Mouse (Mus musculus) heart, postnatal 36 days (tissue): ENCODE results near the gene Kmt2d. TPM values are rescaled to one million over a fixed set of nuclear protein-coding genes. Genes with fewer than 3 reads are reported as not detected.
A peak's percentile ranks its signal among the peaks of the same experiment; 100 is the strongest.

Source experiments
- DNase-seq, 2 experiments: peaks; one replicate each; pipeline ENCODE4 v3.0.0; 2021 to 2022
- intact Hi-C: fragments of 180-260 bp; cut with DNase I; formaldehyde crosslinking; loops from one replicate; pipeline ENCODE4 v1.15.1; 2025
- total RNA-seq, 2 experiments: library from RNA; stranded (reverse); gene quantifications; 2 replicates each; pipeline ENCODE4 v1.2.3; 2021

The Kmt2d gene
- total RNA-seq, 2 experiments from 2014 or later = 56.9 to 60.3 TPM

DNA sequence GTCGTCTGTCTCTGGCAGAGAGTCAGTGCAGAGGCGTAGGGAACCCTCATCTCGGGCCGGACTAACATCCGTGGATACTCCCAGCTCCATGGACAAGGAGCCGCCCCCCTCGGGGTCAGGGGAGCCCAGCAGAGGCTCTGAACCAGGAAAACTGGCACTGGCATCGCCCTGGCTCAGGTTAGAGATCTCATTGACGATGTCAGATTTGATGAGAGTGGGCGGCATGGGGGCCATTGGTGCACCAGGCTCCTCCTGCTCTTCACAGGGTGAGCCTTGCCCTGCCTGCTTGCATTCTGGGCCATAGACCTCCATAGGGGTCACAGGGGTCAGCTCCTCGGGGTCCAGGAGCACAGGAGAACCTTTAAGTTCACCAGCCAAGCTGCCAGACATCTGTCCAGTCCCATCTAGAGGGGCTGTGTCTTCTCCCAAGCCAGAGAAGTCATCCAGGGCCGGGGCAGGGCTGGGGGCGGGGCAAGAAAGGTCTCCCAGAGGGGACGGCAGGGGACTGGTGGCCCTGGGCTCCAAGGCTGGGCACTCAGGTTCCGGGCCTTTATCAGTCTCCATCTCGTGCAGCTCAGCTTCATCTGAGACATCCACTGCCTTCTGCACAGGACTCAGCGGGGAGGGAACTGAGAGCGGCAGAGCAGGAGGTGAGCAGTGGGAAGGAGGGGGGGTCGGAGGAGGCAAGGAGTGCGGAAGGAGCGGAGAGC, 9.1 kb downstream of the Kmt2d start:
- intact Hi-C loops = no loop called here
- DNase-seq = no peak

DNA sequence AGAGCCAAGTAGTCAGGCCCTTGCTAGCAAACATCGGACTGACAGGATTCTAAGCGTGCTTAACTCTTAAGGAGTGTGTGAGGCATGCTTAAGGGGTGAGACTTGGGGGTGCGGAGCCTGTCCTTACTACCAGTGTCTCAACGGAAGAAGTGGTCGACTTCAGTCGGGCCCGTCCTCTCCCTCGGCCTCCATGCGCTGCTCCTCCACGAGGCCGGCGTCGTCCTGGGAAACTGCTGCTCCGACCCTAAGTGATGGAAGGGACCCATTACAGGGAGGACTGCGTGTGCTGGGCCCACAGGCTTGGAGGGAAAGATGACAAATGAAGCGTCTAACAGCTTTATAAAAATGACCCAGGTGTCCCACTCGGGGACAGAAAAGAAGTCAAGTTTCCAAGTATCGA, 10.1 kb downstream of the Kmt2d start:
- DNase-seq = no peak
- intact Hi-C loops = no loop called here

DNA sequence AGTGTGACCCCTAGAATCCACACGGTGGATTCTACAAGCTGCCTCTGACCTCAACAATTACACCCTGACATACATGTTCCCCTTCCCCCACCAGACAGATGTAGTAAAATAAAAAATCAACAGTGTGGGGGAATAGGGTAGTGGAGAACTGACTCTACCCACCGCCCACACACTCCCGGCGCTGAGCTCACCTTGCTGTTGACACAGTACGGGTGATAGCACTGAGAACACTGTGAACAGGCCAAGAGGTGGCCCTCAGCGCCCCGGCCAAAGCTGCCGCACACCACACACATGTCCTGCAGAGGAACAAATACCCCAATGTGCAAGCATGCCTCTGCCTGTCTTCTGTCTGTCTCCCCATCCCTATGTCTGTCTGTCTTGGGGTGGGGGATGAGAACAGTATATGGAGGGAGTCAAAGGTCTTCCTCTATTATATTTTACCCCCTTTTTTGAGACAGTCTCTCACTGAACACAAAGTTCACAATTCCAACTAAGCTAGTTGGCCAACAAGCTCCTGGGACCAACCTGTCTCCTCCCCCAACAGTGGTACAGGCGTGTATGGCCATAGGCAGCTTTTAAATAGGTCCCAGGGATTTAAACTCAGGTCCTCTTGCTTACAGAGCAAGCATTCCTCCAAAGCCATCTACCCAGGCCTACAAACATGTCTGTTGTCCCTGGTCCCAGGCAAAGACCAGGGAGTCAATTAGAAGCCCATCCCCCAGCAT, 11.5 kb downstream of the Kmt2d start:
- DNase-seq = no peak
- intact Hi-C loops = no loop called here

DNA sequence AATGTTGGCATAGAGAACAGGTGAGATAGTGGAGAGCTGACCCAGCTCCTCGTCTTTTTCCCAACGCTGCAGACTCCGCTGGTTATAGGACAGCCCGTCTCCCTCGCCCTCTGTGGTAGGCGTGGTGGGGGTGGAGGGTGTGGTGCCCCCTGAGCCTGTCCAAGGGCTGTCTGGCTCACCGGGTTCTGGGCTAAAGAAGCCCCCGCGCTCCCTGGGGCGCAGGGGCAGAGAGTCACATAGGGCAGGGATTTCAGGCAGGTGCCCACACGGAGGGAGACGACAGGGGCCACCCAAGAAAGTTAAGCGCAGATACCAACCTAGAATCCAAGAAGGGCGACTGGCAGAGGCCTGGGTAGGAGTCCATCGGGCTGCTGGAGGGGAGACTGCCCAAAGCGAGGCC, 16.8 kb downstream of the Kmt2d start:
- intact Hi-C loops = no loop called here
- no peak for DNase-seq

DNA sequence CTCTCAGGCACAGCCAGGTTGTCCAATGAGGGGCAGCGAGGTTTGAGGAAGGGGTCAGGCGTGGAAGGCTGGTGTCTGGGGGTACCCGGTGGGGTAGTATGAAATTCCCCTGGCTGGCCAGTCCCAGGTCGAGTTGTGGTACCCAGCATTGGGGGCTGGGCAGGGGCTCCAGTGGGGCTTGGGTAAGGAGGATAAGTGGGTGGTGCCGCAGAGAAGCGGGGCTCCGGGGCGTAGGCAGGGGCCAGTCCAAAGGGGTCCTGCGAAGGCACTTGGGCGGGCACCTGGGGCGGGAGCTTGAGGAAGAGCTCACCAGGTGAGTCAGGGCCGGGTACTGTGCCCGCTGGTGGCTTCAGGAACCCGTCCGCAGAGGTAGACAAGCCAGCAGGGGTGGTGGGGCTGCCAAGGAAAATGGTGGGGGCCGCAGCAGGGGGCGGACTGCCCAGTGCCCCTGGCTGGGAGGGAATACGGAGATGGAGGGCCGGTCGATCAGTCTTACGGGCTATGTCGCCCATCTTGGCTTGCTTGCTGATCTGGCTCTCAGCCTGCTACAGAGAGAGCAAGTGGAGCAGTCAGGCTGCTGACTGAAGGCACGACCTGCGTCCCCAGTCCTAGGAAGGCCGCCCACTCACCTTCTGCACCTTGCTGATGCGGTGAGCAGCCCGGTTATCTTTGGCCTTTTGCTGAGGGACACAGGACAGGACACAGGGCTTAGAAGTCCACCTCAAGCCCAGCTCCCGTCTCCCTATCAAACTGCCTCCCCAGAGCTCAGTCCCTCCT, 17.7 kb downstream of the Kmt2d start:
- no peak for DNase-seq
- intact Hi-C loops = no loop called here

DNA sequence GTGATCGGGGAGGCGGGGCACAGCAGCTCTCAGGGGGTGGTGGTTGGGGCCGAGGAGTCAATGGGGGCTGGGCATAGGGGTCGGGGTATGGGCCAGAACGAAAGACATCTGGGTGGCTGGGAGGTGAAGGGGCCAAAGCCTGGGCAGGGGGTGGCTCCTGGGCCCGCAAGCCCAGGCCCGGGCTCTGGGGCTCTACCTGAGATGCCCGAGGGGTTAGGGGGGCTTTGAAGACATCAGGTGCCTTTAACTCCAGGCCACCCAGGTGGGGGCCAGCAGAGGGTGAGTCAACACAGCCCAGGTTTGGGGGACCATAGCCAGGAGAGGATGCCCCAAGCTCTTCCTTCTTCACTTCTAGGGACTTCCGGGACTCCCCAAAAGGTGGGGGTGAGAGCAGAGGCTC, 18.3 kb downstream of the Kmt2d start:
- no peak for DNase-seq
- intact Hi-C loops = no loop called here

DNA sequence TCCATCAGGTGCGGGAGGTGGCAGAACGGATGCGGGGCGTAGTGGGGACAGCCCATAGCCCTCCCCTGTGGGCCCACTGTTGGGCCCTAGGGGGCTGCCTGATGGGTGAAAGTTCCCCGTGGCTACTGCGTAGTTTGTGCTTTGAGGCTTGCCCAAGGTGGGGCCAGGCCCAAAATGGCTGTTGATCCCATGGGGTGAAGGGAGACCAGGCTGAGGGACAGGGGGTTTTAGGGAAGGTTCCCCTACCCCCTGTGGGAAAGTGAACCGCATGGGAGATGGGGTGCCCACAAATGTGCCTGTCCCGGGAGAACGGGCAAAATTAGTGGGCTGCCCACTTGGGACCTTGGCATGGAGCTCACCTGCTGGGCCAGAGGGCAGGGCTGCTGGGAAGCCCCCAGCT, 18.9 kb downstream of the Kmt2d start:
- DNase-seq = no peak
- intact Hi-C loops = no loop called here

DNA sequence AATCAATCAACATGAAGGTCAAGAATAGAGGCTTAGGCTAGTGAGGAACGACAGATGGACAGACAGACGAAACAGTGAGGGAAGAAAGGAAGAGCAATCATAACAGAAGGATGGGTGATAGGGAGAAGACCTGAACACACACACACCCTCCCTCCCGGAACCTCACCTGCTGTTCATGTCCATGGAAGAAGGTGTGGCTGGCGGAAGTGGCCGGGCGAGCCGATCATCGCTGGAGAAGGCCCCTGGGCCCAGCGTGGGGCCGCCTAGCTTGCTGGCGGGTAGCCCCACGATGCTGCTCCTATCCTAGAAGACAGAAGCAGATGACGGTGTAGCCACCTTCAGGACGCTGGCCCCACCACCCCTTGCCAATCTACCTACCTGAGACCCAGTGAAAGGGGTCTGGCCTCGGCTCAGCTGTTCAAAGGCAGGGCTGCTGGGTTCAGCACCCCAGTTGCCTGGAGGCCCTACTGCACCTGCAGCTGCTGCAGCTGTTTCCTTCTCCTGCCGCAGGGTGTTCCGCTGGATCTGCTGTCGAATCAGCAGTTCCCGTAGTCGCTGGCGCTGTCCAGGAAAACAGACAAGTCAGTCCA, 19.7 kb downstream of the Kmt2d start:
- intact Hi-C loops = no loop called here
- DNase-seq = no peak

DNA sequence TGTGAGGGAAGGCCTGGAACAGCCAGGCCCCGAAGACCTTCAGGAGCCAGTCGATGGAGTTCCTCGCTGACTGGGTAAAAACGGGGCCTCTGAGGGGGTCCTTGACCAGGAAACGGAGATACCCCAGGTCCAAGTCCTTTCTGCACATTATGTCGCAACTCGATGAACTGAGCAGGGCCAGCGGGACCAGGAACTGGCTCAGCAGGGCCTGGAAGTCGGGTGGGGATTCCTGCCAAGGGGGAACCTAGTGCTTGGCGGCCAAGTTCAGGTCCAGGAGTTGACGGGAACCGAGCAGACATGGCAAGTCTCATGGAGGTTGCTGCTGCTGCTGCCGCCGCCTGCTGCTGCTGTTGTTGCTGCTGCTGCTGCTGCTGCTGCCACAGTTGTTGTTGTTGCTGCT, 20.3 kb downstream of the Kmt2d start:
- intact Hi-C loops = no loop called here
- peak in 1 of 2 experiments; percentile 29 for DNase-seq

DNA sequence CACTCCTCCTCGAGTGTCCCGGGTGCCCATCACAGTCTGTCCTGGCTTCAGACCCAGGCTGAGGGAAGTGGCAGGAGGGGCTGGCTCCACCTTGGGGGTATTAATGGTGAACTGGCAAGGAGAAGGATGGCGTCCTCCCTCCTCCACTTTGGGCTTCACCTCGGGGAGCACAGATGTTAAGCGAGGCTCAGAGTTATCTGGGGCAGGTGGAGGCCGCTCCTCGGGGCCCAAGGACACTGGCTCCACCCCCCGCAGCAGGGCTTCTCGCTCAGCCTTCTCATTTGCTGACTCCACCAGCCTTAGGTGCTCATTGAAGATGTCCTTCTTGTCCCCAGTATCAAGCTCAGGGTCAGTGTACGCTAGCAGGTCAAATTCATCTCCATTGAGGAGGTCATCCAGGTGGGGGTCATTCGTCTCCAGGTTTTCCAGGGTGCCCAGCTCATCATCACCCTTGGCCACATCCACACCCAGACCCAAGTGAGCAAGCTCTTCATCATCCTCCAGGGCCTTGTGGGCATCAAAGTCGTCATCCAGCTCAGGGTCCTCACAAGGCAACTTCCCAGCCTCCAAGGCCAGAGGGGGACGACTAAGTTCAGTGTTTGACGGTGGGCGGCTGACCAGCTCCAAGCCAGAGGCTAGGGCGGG, 20.9 kb downstream of the Kmt2d start:
- DNase-seq = no peak
- intact Hi-C loops = no loop called here

DNA sequence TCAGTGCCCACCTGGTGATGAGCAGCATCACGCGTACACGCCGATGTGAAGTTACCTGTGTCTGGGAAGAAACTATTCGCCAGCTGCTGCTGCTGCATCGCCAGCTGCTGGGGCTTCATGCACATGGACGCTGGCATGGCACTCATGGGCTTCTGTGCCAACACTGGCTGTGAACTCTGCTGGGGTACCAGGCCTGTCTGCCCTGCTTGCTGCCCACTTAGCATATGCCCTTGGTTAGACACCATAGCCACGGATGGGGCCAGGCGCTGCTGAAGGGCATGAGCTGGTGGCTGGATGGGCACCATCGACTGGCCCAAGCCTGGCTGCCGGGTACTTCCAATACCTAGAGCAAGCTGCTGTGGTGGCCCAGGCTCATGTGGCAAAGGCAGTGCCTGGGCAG, 21.8 kb downstream of the Kmt2d start:
- intact Hi-C loops = no loop called here
- no peak for DNase-seq

DNA sequence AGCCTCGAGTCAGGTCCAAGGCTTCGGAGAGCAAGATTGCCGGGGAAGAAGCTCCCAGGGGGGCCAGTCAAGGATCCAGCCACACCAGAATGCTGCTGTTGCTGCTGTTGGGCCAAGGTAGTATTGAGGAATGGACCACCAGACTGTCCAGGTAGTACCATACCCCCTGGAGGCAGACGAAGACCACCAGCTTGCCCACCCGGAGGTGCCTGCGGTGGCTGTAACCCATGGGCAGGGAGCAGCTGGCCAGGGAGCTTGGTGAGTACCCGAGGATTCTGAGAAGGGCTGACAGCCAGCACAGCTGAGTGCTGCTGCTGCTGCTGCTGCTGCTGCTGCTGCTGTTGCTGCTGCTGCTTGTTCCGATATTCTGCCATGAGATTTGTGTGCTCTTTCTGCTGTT, 24.9 kb downstream of the Kmt2d start:
- no peak for DNase-seq

DNA sequence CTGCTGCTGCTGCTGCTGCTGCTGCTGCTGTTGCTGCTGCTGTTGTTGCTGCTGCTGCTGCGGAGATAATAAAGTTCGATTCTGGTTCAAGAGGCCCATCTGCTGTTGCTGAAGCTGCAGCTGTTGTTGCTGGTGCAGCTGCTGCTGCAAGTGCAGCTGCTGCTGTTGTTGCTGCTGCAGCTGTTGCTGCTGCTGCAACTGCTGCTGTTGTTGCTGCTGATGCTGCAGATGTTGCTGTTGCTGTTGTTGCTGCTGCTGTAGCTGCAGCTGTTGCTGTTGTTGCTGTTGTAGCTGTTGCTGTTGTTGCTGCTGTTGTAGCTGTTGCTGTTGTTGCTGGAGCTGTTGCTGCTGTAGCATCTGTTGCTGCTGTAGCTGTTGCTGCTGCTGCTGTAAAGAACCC, 25.9 kb downstream of the Kmt2d start:
- DNase-seq = no peak
- intact Hi-C loops = no loop called here

More for the DNA sequence above, 24.9 kb downstream of the Kmt2d start:
- intact Hi-C loops = no loop called here

DNA sequence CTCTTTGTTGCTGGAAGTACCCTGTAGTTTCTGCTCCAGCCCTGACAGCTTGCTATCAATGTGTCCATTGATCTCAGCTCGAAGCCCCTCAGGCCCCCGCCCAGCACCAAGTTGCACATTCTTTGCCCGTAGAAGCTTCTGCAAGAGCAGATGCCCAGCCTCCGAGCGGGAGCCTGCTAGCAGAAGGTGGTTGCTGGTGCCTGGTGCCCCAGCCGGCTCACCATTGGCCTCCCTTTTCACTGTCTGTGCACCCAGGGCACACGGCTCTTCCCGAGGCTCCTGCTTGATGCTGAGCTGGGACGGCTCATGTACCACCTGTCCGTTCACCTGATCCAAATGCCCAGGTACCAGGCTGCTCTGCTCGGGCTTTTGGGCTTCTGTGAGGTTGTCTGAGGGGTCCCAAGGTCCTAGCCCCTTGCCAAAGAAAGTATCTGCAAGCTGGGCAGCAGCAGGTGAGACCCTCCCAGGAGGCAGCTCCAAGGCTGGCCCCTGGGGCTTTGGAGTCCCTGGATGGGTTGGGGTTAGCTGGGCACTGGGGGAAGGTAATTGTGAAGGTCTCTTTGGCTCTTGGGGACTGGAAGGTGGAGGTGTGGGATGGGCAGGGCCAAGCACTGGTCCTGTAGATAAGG, 27.3 kb downstream of the Kmt2d start:
- intact Hi-C loops = no loop called here
- DNase-seq = no peak

DNA sequence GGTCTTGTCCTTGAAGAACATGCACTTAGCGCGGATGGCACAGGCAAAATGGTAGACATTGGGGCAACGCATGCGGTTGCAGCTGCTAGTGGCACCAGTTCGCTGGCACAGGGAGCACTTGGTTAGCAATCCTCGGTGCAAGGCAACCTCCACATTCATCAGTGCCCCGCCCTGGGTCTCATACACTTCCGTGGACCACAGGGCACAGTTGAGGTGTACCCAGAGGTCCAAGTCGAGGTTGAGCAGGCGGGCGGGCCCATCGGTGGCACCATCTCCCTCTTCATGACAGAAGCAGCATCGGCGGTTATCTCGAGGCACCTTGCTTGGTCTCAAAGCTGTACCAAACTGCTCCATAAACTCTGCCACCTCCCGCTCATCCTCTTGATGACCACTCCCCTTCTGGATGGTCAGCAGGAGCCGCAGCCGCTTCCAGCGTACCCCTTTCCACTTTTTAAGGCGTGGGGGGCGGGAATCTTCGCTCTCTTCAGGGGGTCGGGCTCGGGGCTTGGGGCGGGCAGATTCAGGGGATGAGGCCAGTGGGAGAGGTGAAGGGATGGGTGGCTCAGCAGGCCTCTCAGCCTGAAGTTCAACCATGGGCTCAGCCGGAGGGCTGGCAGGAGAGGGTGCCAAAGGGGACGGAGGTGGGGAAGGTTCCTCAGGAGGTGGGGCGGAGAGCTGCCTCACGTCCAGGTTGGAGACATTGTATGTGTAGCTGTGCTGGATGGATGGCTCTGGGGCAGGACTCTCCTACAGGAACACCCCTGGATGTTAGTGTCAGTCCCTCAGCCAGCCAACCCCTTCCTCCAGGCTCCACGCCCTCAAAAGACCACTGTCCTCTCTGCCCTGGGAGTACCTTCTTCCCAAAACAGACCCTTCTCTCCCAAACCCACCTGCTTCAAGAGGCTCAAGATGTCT, 31.1 kb downstream of the Kmt2d start:
- intact Hi-C loops = no loop called here
- no peak for DNase-seq

DNA sequence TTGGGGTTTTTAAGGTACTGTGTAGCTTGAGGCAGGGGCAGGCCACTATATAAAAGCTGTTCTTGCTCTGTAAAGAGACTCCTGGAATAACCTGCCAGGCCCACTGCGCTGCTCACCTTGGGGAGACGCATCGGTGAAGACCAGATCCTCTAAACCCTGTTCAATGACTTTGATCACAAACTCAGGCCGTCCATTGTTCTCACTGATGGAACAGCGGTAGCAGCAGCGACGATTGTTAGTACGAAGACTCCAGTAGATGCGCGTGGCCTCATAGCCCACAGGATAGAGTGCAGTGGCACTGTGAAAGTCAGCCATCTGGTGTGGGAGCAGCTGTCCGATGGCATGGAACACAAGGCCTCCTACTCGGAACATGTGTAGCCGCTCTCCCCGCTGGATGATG, 31.8 kb downstream of the Kmt2d start:
- no peak for DNase-seq
- intact Hi-C loops = no loop called here

DNA sequence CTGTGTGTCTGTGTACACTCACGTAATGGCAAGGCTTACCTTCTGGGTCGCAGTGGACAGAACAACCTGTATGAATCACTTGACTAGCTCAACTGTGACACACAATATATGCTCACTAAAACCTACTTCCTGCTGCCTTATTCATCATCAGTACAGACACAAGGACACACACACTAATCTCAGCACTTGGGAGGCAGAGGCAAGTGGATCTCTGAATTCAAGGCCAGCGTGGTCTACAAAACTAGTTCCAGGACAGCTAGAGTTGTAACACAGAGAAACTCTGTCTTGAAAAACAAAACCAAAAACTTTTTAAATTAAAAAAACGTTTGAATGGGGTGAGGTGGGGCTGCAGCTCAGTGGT, 33.3 kb downstream of the Kmt2d start:
- no peak for DNase-seq
- intact Hi-C loops = no loop called here

DNA sequence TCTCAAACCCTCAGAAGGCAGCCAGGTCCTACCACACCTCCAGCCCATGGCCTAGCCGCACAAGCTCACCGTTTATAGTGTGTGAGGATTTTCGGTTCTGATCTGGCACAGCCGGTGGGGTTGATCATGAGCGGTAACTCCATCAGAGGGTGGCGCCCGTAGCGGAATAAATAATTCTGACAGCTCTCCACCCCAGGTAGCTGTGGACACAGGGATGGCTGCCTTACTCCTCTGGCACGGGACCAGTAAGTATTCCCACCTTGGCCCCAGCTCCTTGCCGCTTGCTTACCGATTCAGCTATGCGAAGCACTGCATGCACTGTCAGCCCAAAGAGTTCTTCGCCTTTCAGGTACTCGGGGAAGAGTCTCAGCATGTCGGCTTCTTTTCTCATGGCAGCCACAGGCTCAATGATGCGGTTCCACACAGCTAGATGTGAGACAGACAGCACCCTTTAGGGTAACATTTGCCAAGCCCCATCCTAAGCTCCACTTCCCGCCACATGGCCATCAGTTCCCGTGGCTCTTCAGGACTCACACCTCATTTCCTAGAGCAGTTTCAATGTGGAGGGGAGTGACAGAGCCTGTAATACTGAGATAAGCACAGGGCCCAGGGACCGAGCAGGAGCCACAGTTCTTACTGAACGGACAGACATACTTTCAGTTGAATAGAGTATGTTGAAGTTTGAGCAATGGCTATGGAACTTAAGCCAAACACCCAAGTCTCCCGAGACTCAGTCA, 33.8 kb downstream of the Kmt2d start:
- intact Hi-C loops = no loop called here
- no peak for DNase-seq

DNA sequence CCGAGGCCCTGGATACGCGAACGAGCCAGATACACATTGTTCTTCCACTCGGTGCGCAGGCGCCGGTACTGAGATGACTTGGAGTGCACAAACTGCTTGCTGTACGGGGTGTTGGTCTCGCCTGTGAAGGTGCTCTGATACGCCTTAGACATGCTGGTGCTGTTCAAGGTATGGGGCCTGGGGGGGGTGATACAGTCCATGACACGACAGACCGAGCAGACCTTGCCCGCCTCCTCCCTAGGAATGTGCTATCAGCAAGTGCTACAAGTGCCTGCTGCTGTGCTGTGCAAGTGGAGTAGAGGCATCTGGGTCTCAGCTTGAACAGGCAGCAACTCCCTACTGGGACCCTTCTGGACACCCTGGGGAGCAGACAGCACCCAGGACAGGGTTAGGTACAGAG, 35.7 kb downstream of the Kmt2d start:
- intact Hi-C loops = no loop called here
- DNase-seq = no peak
